Mouse (Mus musculus) right cerebral cortex, postnatal 4 days (tissue): ENCODE measurements at regions not wholly inside any gene's neighbourhood (a gene's known extent, or its start where the extent isn't known, plus 50 kb on each side); places are given as distances from the start of the nearest gene placed in this dataset.
A peak's percentile ranks its signal among the peaks of the same experiment; 100 is the strongest.
"Not testable (repeated sequence)": the region's sequence is repeated elsewhere in the genome, so short reads cannot be mapped to it uniquely, and the experiment has no call there.

Experiments used
- DNase-seq: peaks from one replicate; pipeline ENCODE4 v3.0.0-alpha.2; 2022

DNA sequence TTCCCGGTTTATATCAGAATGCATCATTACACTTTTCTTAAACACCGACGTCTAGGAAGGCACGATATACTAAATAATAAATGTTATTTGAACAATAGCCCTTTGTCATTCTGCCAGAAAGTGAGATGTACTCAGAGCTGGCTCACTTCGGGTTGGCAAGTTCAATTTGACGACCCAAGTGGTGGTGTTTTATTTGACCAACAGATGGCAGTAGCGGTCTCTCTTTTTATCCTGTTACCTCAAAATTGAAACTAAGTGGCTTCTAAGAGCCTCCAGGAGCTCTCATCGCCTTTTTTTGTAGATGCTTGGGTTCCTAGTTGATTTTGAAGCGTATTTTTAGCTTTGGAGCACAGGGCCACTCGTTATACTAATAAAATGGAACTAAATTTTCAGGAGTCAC, 66.7 kb upstream of the Chmp2b start:
- DNase-seq, result peak; percentile 47

DNA sequence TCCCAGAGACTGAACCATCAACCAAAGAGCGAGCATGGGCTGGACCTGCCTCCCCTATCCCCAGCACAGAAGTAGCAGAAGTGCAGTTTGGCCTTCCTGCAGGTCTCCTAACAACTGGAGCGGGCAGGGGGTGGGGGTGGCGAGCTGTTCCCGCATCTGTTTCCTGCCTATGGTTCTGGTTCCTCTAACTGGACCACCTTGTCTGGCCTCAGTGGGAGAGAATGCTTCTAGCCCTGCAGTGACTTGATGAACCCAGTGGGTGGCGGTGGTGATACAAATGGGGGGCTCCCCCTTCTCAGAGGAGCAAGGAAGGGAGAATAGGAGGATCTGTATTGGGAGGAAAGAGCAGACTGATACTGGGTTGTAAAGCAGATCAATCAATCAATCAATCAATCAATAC, 69.2 kb upstream of the Chmp2b start:
- no peak for DNase-seq

DNA sequence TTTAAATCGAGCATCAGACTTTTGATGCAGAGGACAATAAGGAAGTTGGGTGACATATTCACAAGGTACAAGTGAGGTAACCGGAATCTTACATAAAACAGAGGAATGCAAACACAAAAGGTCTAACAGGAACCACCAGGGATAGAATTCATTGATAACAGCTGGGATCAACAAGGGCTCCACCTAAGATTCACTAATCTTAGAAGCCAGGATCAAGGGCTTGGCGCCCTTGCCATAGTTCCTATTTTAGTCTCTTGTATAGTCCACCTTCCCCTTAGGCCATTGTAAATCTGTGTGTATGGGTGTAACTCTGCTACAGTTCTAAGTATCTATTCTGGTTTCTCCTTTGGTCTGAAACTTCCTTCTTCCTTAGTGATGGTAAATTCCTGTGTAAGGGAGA, 84.2 kb upstream of the Chmp2b start:
- not testable (repeated sequence) for DNase-seq

DNA sequence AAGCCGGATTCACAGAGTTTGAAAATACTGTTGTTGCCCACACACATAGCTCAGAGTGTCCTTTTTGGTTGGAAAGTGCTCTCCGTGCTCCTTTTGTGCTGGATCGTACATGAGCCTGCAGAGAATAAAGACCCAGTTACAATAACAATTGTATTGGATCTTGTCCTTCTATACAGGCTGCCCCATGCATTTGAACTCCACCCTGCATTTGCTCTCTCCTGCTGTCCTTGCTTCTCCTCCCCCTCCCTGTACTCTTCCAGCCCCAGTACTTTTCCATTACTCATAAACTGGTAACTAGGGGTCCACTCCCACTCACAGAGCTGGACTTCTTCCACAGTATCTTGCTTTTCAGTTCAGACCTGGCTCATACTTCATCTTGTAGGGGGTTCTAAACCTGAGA, 86.5 kb upstream of the Chmp2b start:
- no peak for DNase-seq

- no peak for DNase-seq
Observed at GRCm38 (mm10) chr16:65655490-65655889, 93.0 kb upstream of the Chmp2b start.

DNA sequence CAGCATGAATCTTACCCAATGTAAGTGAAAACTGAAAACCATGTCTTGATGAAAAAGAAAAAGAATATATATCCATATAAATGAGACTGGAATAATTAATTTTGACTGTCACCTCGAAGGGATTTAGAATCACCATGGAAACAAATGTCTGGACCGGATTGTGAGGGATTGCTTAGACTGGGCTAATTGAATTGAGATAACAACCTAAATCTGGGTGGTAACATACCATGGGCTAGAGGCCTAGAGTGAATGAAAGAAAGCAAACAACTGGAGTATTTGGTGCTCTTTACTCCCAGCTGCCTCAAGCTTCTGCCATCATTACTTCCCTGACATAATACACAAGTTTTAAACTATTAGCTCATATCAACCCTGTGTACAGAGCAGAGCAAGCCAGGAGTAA, 95.3 kb upstream of the Chmp2b start:
- no peak for DNase-seq

- no peak for DNase-seq
Observed at GRCm38 (mm10) chr16:65664787-65665186, 102.3 kb upstream of the Chmp2b start.

DNA sequence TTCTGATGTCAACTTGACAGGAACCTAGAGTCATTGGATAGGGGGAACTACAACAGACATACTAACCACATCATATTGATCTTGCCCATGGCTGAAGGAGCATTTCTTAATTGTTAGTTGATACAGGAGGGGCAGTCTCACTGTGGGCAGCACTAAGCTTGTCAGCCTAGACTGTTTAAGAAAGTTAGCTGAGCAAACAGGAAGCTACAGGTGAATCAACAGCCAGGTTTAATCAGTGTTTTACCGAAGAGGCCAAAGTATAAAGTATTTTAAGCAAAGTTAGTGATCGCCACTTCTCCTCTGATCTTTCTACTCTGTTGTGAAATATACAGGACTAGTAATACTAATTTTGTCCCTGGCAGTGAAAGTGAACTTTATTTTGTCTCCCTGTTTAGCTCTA, 109.6 kb upstream of the Chmp2b start:
- no peak for DNase-seq

DNA sequence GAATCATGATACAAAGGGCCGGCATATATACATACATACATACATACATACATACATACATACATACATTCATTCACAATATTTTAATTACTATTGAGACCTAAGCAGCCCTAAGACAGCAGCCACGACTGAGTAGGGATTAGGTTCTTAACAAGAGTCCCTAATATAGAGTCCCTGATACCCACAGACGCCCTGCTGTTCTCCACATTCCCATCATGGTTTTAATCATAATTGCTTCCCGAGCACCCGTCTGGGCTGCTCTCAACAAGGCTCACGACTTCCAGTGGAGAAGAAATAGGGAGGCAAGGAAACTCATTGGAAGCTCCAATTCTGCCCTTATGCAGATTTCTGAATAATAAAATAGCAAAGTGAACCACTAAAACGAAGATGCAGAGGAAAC, 120.6 kb upstream of the Chmp2b start:
- DNase-seq, result no peak

- DNase-seq, result no peak
Observed at GRCm38 (mm10) chr16:65683703-65684320, 121.3 kb upstream of the Chmp2b start.

- DNase-seq, result no peak
Observed at GRCm38 (mm10) chr16:65693626-65694025, 121.4 kb upstream of the Vgll3 start.

GRCm38 (mm10) chr16:65715631-65716030, 99.4 kb upstream of the Vgll3 start:
- no peak for DNase-seq

DNA sequence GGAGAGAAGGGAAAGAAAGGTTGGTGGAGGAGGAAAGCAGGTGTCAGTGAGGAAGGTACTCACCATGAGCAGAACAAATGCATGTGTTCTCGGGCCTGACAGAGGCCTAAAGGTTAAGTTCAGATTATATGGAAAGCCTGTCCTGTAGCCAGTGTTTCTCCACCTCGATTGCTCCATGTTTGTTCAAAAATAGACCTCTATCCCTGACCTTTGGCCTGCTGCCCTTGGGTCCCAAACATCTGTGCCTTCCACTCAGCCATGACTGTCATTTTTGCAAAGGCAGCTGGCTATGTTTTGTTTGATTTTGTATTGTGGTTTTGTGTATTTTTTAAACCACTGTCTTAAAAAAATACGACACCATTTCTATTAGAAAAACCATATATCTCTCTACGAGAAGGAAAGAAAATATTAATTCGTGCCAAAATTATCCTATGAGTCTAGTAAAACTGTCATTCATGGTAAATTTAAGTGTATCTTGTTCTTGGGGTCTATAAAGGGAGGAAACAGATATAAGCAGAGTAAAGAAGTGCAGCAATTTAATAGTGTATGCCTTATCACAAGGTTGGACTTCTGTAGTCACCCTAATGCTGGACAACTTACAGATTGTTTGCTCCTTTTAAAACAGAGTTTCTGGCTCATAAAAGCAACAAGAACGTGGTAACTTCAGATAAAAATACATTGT, 96.1 kb upstream of the Vgll3 start:
- DNase-seq, result no peak

DNA sequence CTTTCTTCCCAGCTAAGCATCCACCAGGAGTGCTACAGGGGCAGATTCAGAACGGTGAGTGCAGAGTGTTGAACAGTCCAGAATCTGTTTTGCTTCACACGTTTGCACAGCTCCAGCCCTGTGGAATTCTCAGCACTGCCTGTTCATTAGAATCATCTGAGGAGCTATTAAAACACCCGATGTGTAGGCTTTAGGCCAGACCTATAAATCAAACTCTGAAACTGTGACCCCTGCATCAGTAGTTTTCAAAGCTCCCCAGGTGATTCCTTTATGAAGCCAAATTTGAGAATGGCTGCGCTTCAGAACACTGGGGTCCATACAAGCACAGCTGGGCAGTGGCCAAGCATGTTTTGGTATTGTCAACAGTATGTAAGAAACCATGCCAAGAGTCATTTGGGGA, 94.1 kb upstream of the Vgll3 start:
- DNase-seq, result no peak

GRCm38 (mm10) chr16:65725559-65726269, 89.3 kb upstream of the Vgll3 start:
- no peak for DNase-seq

DNA sequence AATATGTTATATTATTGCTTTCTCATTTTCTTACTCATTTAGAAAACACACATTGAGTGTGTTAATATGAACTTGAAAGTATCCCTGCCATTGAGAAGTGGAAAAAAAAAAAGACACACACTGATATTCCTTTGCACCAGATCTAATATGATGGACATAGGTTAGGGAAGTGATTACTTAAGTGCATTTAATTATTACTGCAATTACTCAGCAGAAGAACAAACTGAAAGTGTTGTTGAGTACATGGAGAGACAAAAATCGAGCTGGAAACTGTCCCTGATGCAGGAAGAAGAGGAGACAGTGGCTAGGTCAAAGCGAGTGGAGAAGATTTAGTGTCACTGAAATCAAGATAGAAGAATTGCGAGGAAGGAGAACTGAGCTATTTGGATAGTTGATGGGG, 88.8 kb upstream of the Vgll3 start:
- DNase-seq, result no peak

GRCm38 (mm10) chr16:65729322-65729721, 85.7 kb upstream of the Vgll3 start:
- DNase-seq, result no peak

DNA sequence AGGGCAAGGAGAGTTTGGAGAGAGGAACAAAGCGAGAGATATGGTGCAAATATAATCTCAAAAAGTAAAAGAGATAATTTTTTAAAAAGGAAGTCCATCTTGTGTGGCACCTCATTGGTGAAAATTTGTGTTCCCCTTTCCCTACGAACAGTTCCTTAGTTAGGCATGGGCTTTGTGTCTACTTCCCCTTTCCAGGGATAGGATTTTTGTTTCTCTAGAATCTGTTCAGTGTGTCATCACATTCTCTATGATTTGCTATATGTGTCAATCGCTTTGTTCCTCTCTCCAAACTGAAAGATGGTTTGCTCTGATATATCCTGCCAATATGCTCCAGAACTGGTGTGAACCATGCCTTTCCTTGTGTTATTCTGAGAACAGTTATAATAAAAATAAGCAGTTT, 75.4 kb upstream of the Vgll3 start:
- DNase-seq, result no peak

DNA sequence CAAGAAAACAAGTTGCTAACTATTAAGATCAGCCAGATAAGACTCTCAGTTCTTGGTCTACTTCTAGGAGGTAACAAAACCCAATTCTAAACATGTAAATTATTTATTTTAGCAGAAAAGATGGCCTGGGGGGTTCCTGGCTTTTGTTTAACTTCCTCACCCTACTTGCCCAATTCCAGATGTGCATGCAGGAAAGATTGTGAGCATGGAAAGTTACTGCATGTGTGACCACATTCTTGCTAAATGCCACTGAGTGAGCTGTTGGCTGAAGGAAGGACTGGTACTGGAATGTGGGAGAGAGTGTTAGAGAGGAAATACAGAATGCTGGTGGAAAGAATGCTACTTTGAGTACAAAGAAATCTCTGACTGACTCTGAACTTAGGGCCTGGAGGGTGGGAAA, 72.1 kb upstream of the Vgll3 start:
- no peak for DNase-seq

- no peak for DNase-seq
Observed at GRCm38 (mm10) chr16:65755667-65756066, 59.4 kb upstream of the Vgll3 start.
